Mouse (Mus musculus) forebrain, postnatal 0 days (tissue): Measurements from ENCODE around the gene Lysmd4. TPM values are rescaled to one million over a fixed set of nuclear protein-coding genes. Genes with fewer than 3 reads are reported as not detected.

Experiments
- ATAC-seq: fragments of 200-750 bp; cut with Nextera tagmentation; 2 replicates; pipeline ENCODE4 v1.8.0; 2017; ENCODE audit warnings: mild to moderate bottlenecking, moderate library complexity
- DNase-seq: peaks from one replicate; pipeline ENCODE4 v3.0.0-alpha.2; 2015
- H3K27ac ChIP-seq: fragments of 300-500 bp; sonication (generic); 2 replicates; pipeline ENCODE4 v1.5.1; 2014; ENCODE audit warnings: low read depth, mild to moderate bottlenecking, antibody characterized with exemption, low read length, moderate library complexity, mixed read lengths
- H3K27me3 ChIP-seq: fragments of 300-500 bp; sonication (generic); 2 replicates; pipeline ENCODE4 v1.6.1; 2014; ENCODE audit warnings: mild to moderate bottlenecking, low read length, mixed read lengths; ENCODE audit not compliant: insufficient read depth
- H3K36me3 ChIP-seq: fragments of 300-500 bp; sonication (generic); 2 replicates; pipeline ENCODE4 v1.6.1; 2014; ENCODE audit warnings: mild to moderate bottlenecking, moderate library complexity; ENCODE audit not compliant: insufficient read depth
- H3K4me1 ChIP-seq: fragments of 300-500 bp; sonication (generic); 2 replicates; pipeline ENCODE4 v1.6.1; 2014; ENCODE audit warnings: antibody characterized with exemption; ENCODE audit not compliant: insufficient read depth
- H3K4me2 ChIP-seq: fragments of 300-500 bp; sonication (generic); 2 replicates; pipeline ENCODE4 v1.6.1; 2014; ENCODE audit warnings: low read depth, mild to moderate bottlenecking, moderate library complexity
- H3K4me3 ChIP-seq: fragments of 300-500 bp; sonication (generic); 2 replicates; pipeline ENCODE4 v1.5.1; 2014; ENCODE audit warnings: low read depth, low read length, mixed read lengths
- H3K9ac ChIP-seq: fragments of 300-500 bp; sonication (generic); 2 replicates; pipeline ENCODE4 v1.6.1; 2014; ENCODE audit warnings: mild to moderate bottlenecking
- H3K9me3 ChIP-seq: fragments of 300-500 bp; sonication (generic); 2 replicates; pipeline ENCODE4 v1.6.1; 2016; ENCODE audit warnings: low read length
- CTCF ChIP-seq: sonication (generic); IDR thresholded peaks from 2 replicates; pipeline ENCODE4 v1.5.1; 2016; ENCODE audit warnings: antibody characterized with exemption, control low read depth, low read depth
- WGBS: fragments of 180-500 bp; shearing (Covaris S2); extraction: QIAGEN DNeasy Blood & Tissue Kit; methylation state at CpG from one replicate; pipeline ENCODE4 v1.1.7; 2014; 5-methylcytosine and 5-hydroxymethylcytosine counted together
- polyA plus RNA-seq: library from polyadenylated mRNA; unstranded; fragments of >200 nt; fragmentation: Nextera tagmentation; extraction: Ambion mirVana; gene quantifications from 2 replicates; pipeline ENCODE4 v1.2.1, GENCODE M21; 2015
- total RNA-seq: library from RNA; depleted of rRNA; stranded (reverse); fragments of >200 nt; gene quantifications from 2 replicates; pipeline ENCODE4 v1.2.3, GENCODE M21; 2014

Lysmd4 gene
- total and polyA plus RNA-seq, 2 experiments from 2014 or later: 40.7 to 44.9 TPM

- Histone ChIP-seq H3K9ac (no peak overlapping the region), H3K9me3 (no peaks in the 10 kb centered on the region), H3K27ac (no peak overlapping the region), H3K4me1 (no peaks in the 10 kb centered on the region), H3K4me2 (no peak overlapping the region), H3K27me3 (no peaks in the 10 kb centered on the region), H3K4me3 (no peak overlapping the region), H3K36me3 (no peaks in the 10 kb centered on the region)
- DNase-seq (no peak), ATAC-seq (no peak)
- TF ChIP-seq CTCF: no peak
- 72% methylated on average over 1 of the region's 1 CpGs for WGBS
Observed at GRCm38 (mm10) chr7:67291356-67291755, 69.0 kb downstream of the Lysmd4 start.

DNA sequence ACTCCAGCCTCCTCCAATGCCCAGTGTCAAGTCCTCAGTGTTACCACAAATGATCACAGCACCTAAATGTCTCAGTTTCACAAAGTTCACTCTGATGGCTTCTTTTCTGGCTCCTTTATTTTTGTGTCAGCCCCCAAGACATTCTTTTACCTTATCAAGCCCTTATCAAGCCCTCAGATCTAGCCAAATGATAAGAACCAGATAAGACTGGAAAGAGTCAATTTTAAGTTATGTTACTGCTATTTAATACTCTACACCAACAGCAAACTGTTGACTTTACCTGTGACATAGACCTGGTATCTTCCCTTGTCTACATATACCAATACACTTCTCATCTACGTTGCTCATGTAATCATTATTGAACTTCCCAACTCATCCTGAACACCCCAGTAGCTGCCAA, 74.1 kb downstream of the Lysmd4 start:
- Histone ChIP-seq H3K27me3 (no peaks in the 10 kb centered on the region), H3K4me3 (no peak overlapping the region), H3K27ac (no peak overlapping the region), H3K4me1 (no peaks in the 10 kb centered on the region), H3K9me3 (no peaks in the 10 kb centered on the region), H3K36me3 (no peaks in the 10 kb centered on the region), H3K4me2 (no peak overlapping the region), H3K9ac (no peak overlapping the region)
- ATAC-seq: no peak
- no peak for TF ChIP-seq CTCF
- WGBS: 94% methylated on average over 1 of the region's 1 CpGs
- no peak for DNase-seq

DNA sequence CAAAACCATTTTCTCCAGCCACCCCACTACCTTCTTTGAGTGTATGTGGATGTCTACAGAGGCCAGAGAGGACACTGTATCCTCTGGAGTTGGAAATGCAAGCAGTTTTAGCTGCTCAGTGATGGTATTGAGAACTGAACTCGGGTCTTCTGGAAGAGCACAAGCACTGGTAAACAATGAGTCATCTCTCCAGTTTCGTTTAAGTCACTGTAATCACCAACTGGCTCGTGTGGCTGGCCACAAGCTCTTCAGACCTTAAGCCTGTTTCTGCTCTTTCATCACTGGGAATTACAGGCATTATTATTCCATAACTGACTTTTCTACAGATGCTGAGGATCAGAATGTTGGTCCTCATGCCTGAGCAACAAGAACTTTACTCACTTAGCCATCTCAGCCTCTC, 82.6 kb downstream of the Lysmd4 start:
- no peak overlapping the region for H3K9ac ChIP-seq
- H3K27ac ChIP-seq: no peak overlapping the region
- no peaks in the 10 kb centered on the region for H3K27me3 ChIP-seq
- no peaks in the 10 kb centered on the region for H3K9me3 ChIP-seq
- no peaks in the 10 kb centered on the region for H3K36me3 ChIP-seq
- ATAC-seq: no peak
- 89% methylated on average over 3 of the region's 3 CpGs for WGBS
- no peak for TF ChIP-seq CTCF
- no peak overlapping the region for H3K4me2 ChIP-seq
- H3K4me1 ChIP-seq: no peaks in the 10 kb centered on the region
- H3K4me3 ChIP-seq: no peak overlapping the region
- no peak for DNase-seq

- Histone ChIP-seq H3K9me3 (no peaks in the 10 kb centered on the region), H3K9ac (no peak overlapping the region), H3K27me3 (no peaks in the 10 kb centered on the region), H3K36me3 (no peaks in the 10 kb centered on the region), H3K27ac (no peak overlapping the region), H3K4me2 (no peak overlapping the region), H3K4me3 (no peak overlapping the region), H3K4me1 (no peaks in the 10 kb centered on the region)
- no peak for ATAC-seq
- WGBS: 97% methylated on average over 3 of the region's 3 CpGs
- DNase-seq: no peak
- TF ChIP-seq CTCF: no peak
Observed at GRCm38 (mm10) chr7:67307078-67307477, 84.7 kb downstream of the Lysmd4 start.

DNA sequence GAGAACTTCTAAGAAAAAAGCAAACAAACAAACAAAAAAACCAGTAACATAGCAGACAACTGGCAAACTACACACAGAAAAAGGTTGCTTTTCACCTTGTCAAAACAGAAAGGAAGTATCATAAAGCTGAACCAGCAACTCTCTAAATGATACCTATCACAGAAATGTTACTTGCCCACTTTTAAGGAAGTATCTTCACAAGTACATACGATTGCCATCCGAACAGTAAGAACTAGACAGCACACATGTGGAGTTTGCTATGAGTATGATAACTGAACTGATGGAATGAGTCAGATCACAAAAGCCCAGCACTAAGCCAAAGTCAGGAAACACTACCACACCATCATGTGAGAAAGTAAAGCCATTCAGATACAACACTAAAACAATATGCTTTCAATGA, 85.8 kb downstream of the Lysmd4 start:
- Histone ChIP-seq H3K4me3 (no peak overlapping the region), H3K4me1 (no peaks in the 10 kb centered on the region), H3K27ac (no peak overlapping the region), H3K9ac (no peak overlapping the region), H3K4me2 (no peak overlapping the region), H3K36me3 (no peaks in the 10 kb centered on the region), H3K27me3 (no peaks in the 10 kb centered on the region), H3K9me3 (no peaks in the 10 kb centered on the region)
- WGBS: 91% methylated on average over 2 of the region's 2 CpGs
- DNase-seq (no peak), ATAC-seq (no peak)
- no peak for TF ChIP-seq CTCF

GRCm38 (mm10) chr7:67310151-67310550, 87.8 kb downstream of the Lysmd4 start:
- no peak overlapping the region for H3K4me3 ChIP-seq
- H3K27me3 ChIP-seq: no peaks in the 10 kb centered on the region
- no peak overlapping the region for H3K27ac ChIP-seq
- no peaks in the 10 kb centered on the region; the same call in 1 of the 2 replicates for H3K36me3 ChIP-seq
- H3K4me2 ChIP-seq: no peak overlapping the region
- H3K9me3 ChIP-seq: no peaks in the 10 kb centered on the region
- TF ChIP-seq CTCF: no peak
- DNase-seq (no peak), ATAC-seq (no peak)
- H3K9ac ChIP-seq: no peak overlapping the region
- no peaks in the 10 kb centered on the region for H3K4me1 ChIP-seq
- WGBS: 91% methylated on average over 2 of the region's 2 CpGs

- H3K27ac ChIP-seq: no peak overlapping the region
- no peaks in the 10 kb centered on the region for H3K4me1 ChIP-seq
- WGBS: 98% methylated on average over 3 of the region's 3 CpGs
- H3K27me3 ChIP-seq: no peaks in the 10 kb centered on the region
- H3K4me2 ChIP-seq: no peak overlapping the region
- H3K36me3 ChIP-seq: no peaks in the 10 kb centered on the region; the same call in 1 of the 2 replicates
- H3K9ac ChIP-seq: no peak overlapping the region
- H3K9me3 ChIP-seq: no peaks in the 10 kb centered on the region
- no peak for TF ChIP-seq CTCF
- ATAC-seq (no peak), DNase-seq (no peak)
- no peak overlapping the region for H3K4me3 ChIP-seq
Observed at GRCm38 (mm10) chr7:67313200-67313599, 90.9 kb downstream of the Lysmd4 start.

DNA sequence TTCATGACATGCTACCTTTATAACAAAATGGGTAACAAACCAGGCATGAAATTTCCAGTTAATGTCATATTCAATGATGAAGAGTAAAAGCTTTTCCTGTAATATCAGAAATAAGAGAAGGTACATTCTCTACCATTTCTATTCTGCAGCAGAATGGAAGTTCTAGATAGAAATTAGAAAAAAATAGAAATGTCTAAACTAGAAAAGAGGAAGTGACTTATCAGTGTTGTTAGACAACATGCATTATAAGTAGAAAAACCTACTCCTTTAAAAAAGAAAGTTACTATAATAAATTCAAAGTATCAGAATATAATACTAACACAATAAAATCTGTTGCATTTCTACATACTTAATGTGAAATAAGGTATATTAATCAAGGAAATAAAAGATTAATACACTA, 96.4 kb downstream of the Lysmd4 start:
- H3K9me3 ChIP-seq: no peaks in the 10 kb centered on the region
- no peak for TF ChIP-seq CTCF
- no peaks in the 10 kb centered on the region for H3K4me1 ChIP-seq
- no peaks in the 10 kb centered on the region; the same call in 1 of the 2 replicates for H3K36me3 ChIP-seq
- no peak overlapping the region for H3K27ac ChIP-seq
- ATAC-seq (no peak), DNase-seq (no peak)
- no peak overlapping the region for H3K4me2 ChIP-seq
- H3K27me3 ChIP-seq: no peaks in the 10 kb centered on the region
- no peak overlapping the region for H3K4me3 ChIP-seq
- H3K9ac ChIP-seq: no peak overlapping the region
